Mouse (Mus musculus): Measurements from ENCODE around the gene Krtap19-2. TPM values are rescaled to one million over a fixed set of nuclear protein-coding genes. Genes with fewer than 3 reads are reported as not detected.

Krtap19-2 gene
- polyA plus RNA-seq (2021; fragmentation: Nextera tagmentation), result not detected in 2 replicates
- long read RNA-seq, experiment 1, result 0 reads
- long read RNA-seq, experiment 2, result 0 reads

GRCm38 (mm10) chr16:88874169-88874568 lies at the start of gene Krtap19-2:
Gene Krtap19-2, minus strand, starts transcription at chr16:88874269.

GRCm38 (mm10) chr16:88896357-88896756 lies 22.3 kb upstream of the Krtap19-2 start, which contains the start of gene Krtap19-5:
Gene Krtap19-5, minus strand, starts transcription at chr16:88896457.

GRCm38 (mm10) chr16:88884989-88885388 lies 10.9 kb upstream of the Krtap19-2 start, which contains the start of gene Krtap19-4:
Gene Krtap19-4, minus strand, starts transcription at chr16:88885089.

GRCm38 (mm10) chr16:88877938-88878337 lies 3.9 kb upstream of the Krtap19-2 start, which contains the start of gene Krtap19-3:
Gene Krtap19-3, minus strand, starts transcription at chr16:88878038.

GRCm38 (mm10) chr16:88869311-88869710 lies 4.8 kb downstream of the Krtap19-2 start, which contains the start of gene Krtap19-1:
Gene Krtap19-1, minus strand, starts transcription at chr16:88869411.

GRCm38 (mm10) chr16:88826095-88826652 lies 47.9 kb downstream of the Krtap19-2 start, which contains the start of gene Krtap14:
Gene Krtap14, minus strand, starts transcription at chr16:88826145.

Other genes with a start within 250 kb of the Krtap19-2 start
- not detected in 2 replicates for gene 2310079G19Rik, start 246.6 kb downstream of the Krtap19-2 start, polyA plus RNA-seq (2021; fragmentation: Nextera tagmentation)
- gene Krtap26-1, start 226.5 kb downstream of the Krtap19-2 start, polyA plus RNA-seq (2021; fragmentation: Nextera tagmentation), result not detected in 2 replicates
- gene Krtap27-1, start 202.6 kb downstream of the Krtap19-2 start, polyA plus RNA-seq (2021; fragmentation: Nextera tagmentation), result not detected in 2 replicates
- gene 2310061N02Rik, start 166.3 kb downstream of the Krtap19-2 start, polyA plus RNA-seq (2021; fragmentation: Nextera tagmentation), result not detected in 2 replicates
- gene Krtap13-1, start 145.4 kb downstream of the Krtap19-2 start, polyA plus RNA-seq (2021; fragmentation: Nextera tagmentation), result not detected in 2 replicates
- gene Krtap13, start 122.6 kb downstream of the Krtap19-2 start, polyA plus RNA-seq (2021; fragmentation: Nextera tagmentation), result not detected in 2 replicates
- not detected in 2 replicates for gene 2310034C09Rik, start 115.4 kb downstream of the Krtap19-2 start, polyA plus RNA-seq (2021; fragmentation: Nextera tagmentation)
- gene 2310057N15Rik, start 100.1 kb downstream of the Krtap19-2 start, polyA plus RNA-seq (2021; fragmentation: Nextera tagmentation), result not detected in 2 replicates
- not detected in 2 replicates for gene Gm5965, start 96.4 kb downstream of the Krtap19-2 start, polyA plus RNA-seq (2021; fragmentation: Nextera tagmentation)
- gene Gm20741, start 62.0 kb downstream of the Krtap19-2 start, polyA plus RNA-seq (2021; fragmentation: Nextera tagmentation), result not detected in 2 replicates
- gene Krtap15, start 54.1 kb downstream of the Krtap19-2 start, polyA plus RNA-seq (2021; fragmentation: Nextera tagmentation), result not detected in 2 replicates
- not detected in 2 replicates for gene Krtap14, start 48.1 kb downstream of the Krtap19-2 start, polyA plus RNA-seq (2021; fragmentation: Nextera tagmentation)
- gene Krtap19-1, start 4.9 kb downstream of the Krtap19-2 start, polyA plus RNA-seq (2021; fragmentation: Nextera tagmentation), result not detected in 2 replicates
- gene Krtap19-3, start 3.8 kb upstream of the Krtap19-2 start, polyA plus RNA-seq (2021; fragmentation: Nextera tagmentation), result not detected in 2 replicates
- gene Krtap19-4, start 10.8 kb upstream of the Krtap19-2 start, polyA plus RNA-seq (2021; fragmentation: Nextera tagmentation), result not detected in 2 replicates
- gene Krtap19-5, start 22.2 kb upstream of the Krtap19-2 start, polyA plus RNA-seq (2021; fragmentation: Nextera tagmentation), result not detected in 2 replicates
- not detected in 2 replicates for gene Krtap19-9b, start 58.0 kb upstream of the Krtap19-2 start, polyA plus RNA-seq (2021; fragmentation: Nextera tagmentation)
- not detected in 2 replicates for gene Krtap16-3, start 88.6 kb upstream of the Krtap19-2 start, polyA plus RNA-seq (2021; fragmentation: Nextera tagmentation)
- gene Krtap22-2, start 136.5 kb upstream of the Krtap19-2 start, polyA plus RNA-seq (2021; fragmentation: Nextera tagmentation), result not detected in 2 replicates
- not detected in 2 replicates for gene Gm10229, start 141.0 kb upstream of the Krtap19-2 start, polyA plus RNA-seq (2021; fragmentation: Nextera tagmentation)
- gene Krtap6-1, start 157.4 kb upstream of the Krtap19-2 start, polyA plus RNA-seq (2021; fragmentation: Nextera tagmentation), result not detected in 2 replicates
- not detected in 2 replicates for gene Gm10228, start 167.2 kb upstream of the Krtap19-2 start, polyA plus RNA-seq (2021; fragmentation: Nextera tagmentation)
- not detected in 2 replicates for gene Krtap6-5, start 173.6 kb upstream of the Krtap19-2 start, polyA plus RNA-seq (2021; fragmentation: Nextera tagmentation)
- gene 1110025L11Rik, start 189.7 kb upstream of the Krtap19-2 start, polyA plus RNA-seq (2021; fragmentation: Nextera tagmentation), result not detected in 2 replicates
- not detected in 2 replicates for gene Krtap6-3, start 209.7 kb upstream of the Krtap19-2 start, polyA plus RNA-seq (2021; fragmentation: Nextera tagmentation)